Mouse (Mus musculus) midbrain, embryonic 12.5 days (tissue): ENCODE data around the gene Olfr288. TPM values are rescaled to one million over a fixed set of nuclear protein-coding genes. Genes with fewer than 3 reads are reported as not detected.

Experiments
- ATAC-seq: fragments of 200-750 bp; cut with Nextera tagmentation; 2 replicates; pipeline ENCODE4 v1.8.0; 2017; ENCODE audit warnings: low read depth, moderate TSS enrichment, moderate library complexity; ENCODE audit not compliant: low FRiP score
- H3K27ac ChIP-seq: fragments of 300-500 bp; sonication (generic); replicated peaks from 2 replicates; pipeline ENCODE4 v1.5.1; 2016; ENCODE audit warnings: mild to moderate bottlenecking
- H3K27me3 ChIP-seq: fragments of 300-500 bp; sonication (generic); 2 replicates; pipeline ENCODE4 v1.6.1; 2016; ENCODE audit warnings: mild to moderate bottlenecking
- H3K36me3 ChIP-seq: fragments of 300-500 bp; sonication (generic); 2 replicates; pipeline ENCODE4 v1.6.1; 2016
- H3K4me1 ChIP-seq: fragments of 300-500 bp; sonication (generic); 2 replicates; pipeline ENCODE4 v1.6.1; 2016
- H3K4me2 ChIP-seq: fragments of 300-500 bp; sonication (generic); replicated peaks from 2 replicates; pipeline ENCODE4 v1.6.1; 2016; ENCODE audit warnings: mild to moderate bottlenecking, moderate library complexity
- H3K4me3 ChIP-seq: fragments of 300-500 bp; sonication (generic); 2 replicates; pipeline ENCODE4 v1.5.1; 2016; ENCODE audit warnings: mild to moderate bottlenecking
- H3K9ac ChIP-seq: fragments of 300-500 bp; sonication (generic); replicated peaks from 2 replicates; pipeline ENCODE4 v1.6.1; 2016; ENCODE audit warnings: mild to moderate bottlenecking, moderate library complexity
- H3K9me3 ChIP-seq: fragments of 300-500 bp; sonication (generic); 2 replicates; pipeline ENCODE4 v1.6.1; 2016; ENCODE audit warnings: mild to moderate bottlenecking
- WGBS: fragments of 180-500 bp; shearing (Covaris S2); methylation state at CpG from one replicate; pipeline ENCODE4 v1.1.7; 2016; 5-methylcytosine and 5-hydroxymethylcytosine counted together
- polyA plus RNA-seq: library from polyadenylated mRNA; unstranded; fragments of >200 nt; fragmentation: Nextera tagmentation; extraction: Ambion mirVana; gene quantifications from 2 replicates; pipeline ENCODE4 v1.2.1, GENCODE M21; 2016

The Olfr288 gene
- polyA plus RNA-seq, 1 experiment from 2014 or later = not detected

DNA sequence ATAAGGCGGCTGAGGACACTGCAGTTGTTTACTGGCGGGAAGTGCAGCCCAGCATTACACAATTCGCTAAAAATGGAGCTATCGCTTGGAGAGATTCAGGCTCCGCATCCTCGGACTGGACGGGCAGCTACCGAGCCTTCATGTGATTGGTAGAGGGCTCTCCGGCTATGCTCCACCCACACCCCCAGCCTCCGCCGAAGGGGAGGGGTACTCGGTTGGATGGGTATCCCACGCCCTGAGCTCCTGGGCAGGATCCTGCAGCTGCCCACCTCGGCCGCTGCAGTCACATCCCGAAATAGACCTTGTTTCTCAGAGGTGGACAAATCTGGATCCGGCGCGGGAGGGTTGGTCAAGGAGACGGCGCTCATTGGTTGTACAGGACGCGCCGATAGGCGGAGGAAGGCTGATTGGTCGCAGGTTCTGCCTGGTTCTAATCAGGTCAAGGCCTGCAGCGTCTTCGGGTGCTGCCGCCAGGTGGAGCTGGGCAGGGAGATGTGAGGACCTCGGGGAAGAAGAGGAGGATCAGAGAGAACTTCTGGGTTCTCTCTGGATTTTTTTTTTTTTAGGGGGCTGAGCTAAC lies 14.1 kb downstream of the Olfr288 start:
- no peaks in the 10 kb centered on the region for H3K36me3 ChIP-seq
- H3K4me2 ChIP-seq = peak overlapping the region; percentile 79
- under 1% methylated on average over 30 of the region's 30 CpGs for WGBS
- H3K27me3 ChIP-seq = peaks cover 17% of the 10 kb centered on the region
- H3K4me3 ChIP-seq = peak overlapping the region; percentile 52
- H3K9ac ChIP-seq = peak overlapping the region; percentile 59
- no peaks in the 10 kb centered on the region for H3K9me3 ChIP-seq
- ATAC-seq = peak; percentile 98
- peak overlapping the region; percentile 73 for H3K27ac ChIP-seq
- H3K4me1 ChIP-seq = 0 out of 2 replicates have a peak, but pooled peaks cover 5% of the 10 kb centered on the region

DNA sequence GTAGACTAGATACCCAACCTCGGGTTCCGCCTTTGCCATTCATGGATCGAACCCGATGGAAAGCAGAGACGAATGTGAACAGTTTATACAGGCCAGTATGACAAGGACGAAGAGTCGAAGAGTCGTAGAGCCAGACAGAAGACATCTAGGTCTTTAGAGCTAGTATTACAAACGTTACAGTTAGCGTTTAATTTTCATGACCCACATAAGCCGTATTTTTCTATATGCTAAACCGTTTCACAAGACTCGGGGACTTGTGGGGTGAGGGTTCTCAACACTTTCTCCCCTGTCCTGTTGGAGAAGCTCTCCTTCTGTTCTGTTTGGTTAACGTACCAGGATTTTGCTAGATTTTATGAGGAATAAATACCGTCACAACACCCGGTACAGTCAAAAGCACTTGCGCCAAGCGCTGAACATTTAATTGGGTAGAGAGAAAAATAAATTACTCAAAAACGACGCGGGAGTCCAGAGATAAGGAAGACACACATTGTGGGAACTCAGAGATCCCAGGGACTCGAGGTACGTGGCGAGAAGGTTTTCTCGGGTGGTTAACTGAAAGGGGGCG lies 14.7 kb downstream of the Olfr288 start:
- Histone ChIP-seq H3K9me3 (no peaks in the 10 kb centered on the region), H3K4me3 (peak overlapping the region; percentile 52), H3K27me3 (peaks cover 17% of the 10 kb centered on the region), H3K9ac (peak overlapping the region; percentile 59), H3K4me1 (0 out of 2 replicates have a peak, but pooled peaks cover 5% of the 10 kb centered on the region), H3K27ac (peak overlapping the region; percentile 73), H3K4me2 (peak overlapping the region; percentile 79), H3K36me3 (no peaks in the 10 kb centered on the region)
- 4% methylated on average over 26 of the region's 26 CpGs for WGBS
- no peak for ATAC-seq

DNA sequence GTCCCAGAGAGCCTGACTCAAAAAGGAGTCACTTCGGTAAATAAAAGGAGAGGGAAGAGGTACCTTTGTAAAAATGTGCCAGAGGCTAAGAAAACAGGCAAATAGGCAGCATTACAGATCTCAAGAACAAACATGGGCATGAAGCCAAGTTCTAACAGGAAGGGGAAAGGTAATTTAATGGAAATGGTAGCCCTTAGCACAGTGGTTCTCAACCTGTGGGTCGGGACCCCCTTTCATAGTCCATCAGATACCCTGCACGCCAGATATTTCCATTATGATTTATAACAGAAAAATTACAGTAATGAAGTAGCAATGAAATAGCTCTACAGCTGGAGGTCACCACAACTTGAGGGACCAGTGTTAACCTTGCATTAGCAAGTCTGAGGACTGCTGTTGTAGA lies 18.0 kb downstream of the Olfr288 start:
- H3K36me3 ChIP-seq = no peaks in the 10 kb centered on the region
- H3K27ac ChIP-seq = no peak overlapping the region
- H3K9me3 ChIP-seq = no peaks in the 10 kb centered on the region
- no peak overlapping the region for H3K9ac ChIP-seq
- H3K4me3 ChIP-seq = no peak overlapping the region
- H3K4me2 ChIP-seq = no peak overlapping the region
- ATAC-seq = no peak
- H3K4me1 ChIP-seq = 0 out of 2 replicates have a peak, but pooled peaks cover 5% of the 10 kb centered on the region
- H3K27me3 ChIP-seq = peaks cover 27% of the 10 kb centered on the region
- 78% methylated on average over 3 of the region's 3 CpGs for WGBS

DNA sequence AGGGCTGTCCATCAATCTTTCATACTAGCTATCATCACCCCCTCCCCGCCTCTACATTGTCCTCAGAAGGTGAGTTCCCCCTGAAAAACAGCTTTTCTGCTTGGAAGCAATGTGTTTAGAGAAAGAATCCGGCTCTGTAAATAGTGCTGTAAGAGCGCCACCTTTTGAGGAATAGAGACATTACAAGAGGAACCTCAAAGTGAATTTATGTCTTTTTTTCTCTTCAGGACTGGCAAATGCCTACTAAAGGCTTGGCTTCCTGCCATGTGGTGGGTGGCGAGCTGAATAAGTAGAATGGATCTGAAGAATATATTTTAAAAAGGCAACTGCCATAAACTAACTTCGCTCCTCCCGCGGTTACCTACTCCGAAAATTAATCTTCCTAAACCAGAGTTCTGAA lies 21.5 kb downstream of the Olfr288 start:
- Histone ChIP-seq H3K9ac (no peak overlapping the region), H3K27me3 (peaks cover 52% of the 10 kb centered on the region), H3K4me1 (peaks cover 14% of the 10 kb centered on the region), H3K4me3 (no peak overlapping the region), H3K4me2 (no peak overlapping the region), H3K36me3 (no peaks in the 10 kb centered on the region), H3K27ac (no peak overlapping the region), H3K9me3 (no peaks in the 10 kb centered on the region)
- 36% methylated on average over 8 of the region's 8 CpGs for WGBS
- no peak for ATAC-seq

DNA sequence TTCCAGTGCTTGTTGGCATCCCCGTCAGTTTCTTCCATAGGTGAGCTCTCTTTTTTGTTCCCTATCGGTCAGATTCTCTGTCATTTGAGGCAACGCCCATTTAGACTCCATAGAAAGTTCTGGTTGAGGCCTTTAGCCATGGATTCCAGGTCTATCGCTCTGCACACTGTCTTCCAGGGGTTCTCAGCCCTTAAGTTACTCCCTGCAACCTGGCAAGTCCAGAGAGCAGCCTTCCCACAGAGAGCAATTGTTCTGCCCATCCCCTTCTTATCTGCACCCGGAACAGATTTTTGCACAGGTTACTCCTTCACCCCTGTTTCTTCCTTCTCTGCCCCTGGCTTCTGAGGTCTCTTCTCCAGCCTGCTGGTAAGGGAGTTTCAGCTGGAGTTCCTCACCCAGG lies 23.2 kb downstream of the Olfr288 start:
- 72% methylated on average over 5 of the region's 5 CpGs for WGBS
- H3K9me3 ChIP-seq = no peaks in the 10 kb centered on the region
- H3K27me3 ChIP-seq = peaks cover 61% of the 10 kb centered on the region
- H3K4me1 ChIP-seq = peaks cover 23% of the 10 kb centered on the region
- ATAC-seq = no peak
- no peak overlapping the region for H3K27ac ChIP-seq
- H3K36me3 ChIP-seq = no peaks in the 10 kb centered on the region
- no peak overlapping the region for H3K9ac ChIP-seq
- H3K4me2 ChIP-seq = no peak overlapping the region
- H3K4me3 ChIP-seq = no peak overlapping the region

GRCm38 (mm10) chr15:98170917-98171316 lies 24.4 kb downstream of the Olfr288 start:
- H3K4me3 ChIP-seq = no peak overlapping the region
- peaks cover 31% of the 10 kb centered on the region for H3K4me1 ChIP-seq
- ATAC-seq = no peak
- H3K27ac ChIP-seq = no peak overlapping the region
- H3K27me3 ChIP-seq = peaks cover 58% of the 10 kb centered on the region
- H3K4me2 ChIP-seq = peak overlapping the region; percentile 67
- 80% methylated on average over 9 of the region's 9 CpGs for WGBS
- H3K36me3 ChIP-seq = no peaks in the 10 kb centered on the region
- no peak overlapping the region for H3K9ac ChIP-seq
- H3K9me3 ChIP-seq = no peaks in the 10 kb centered on the region

GRCm38 (mm10) chr15:98170365-98170764 lies 25.0 kb downstream of the Olfr288 start:
- no peak for ATAC-seq
- Histone ChIP-seq H3K4me2 (peak overlapping the region; percentile 67), H3K9me3 (no peaks in the 10 kb centered on the region), H3K4me3 (peak overlapping the region; percentile 57), H3K27ac (no peak overlapping the region), H3K4me1 (peaks cover 31% of the 10 kb centered on the region), H3K36me3 (no peaks in the 10 kb centered on the region), H3K27me3 (peaks cover 63% of the 10 kb centered on the region), H3K9ac (0 out of 2 replicates have a peak overlapping the region, but pooled peaks have one; percentile 61)
- 40% methylated on average over 7 of the region's 7 CpGs for WGBS

- Histone ChIP-seq H3K27me3 (peaks cover 57% of the 10 kb centered on the region), H3K4me2 (peak overlapping the region; percentile 67), H3K9me3 (no peaks in the 10 kb centered on the region), H3K36me3 (no peaks in the 10 kb centered on the region), H3K27ac (no peak overlapping the region), H3K4me1 (peaks cover 31% of the 10 kb centered on the region), H3K4me3 (peak overlapping the region; percentile 57), H3K9ac (peak overlapping the region; percentile 61; the same call in 1 of the 2 replicates)
- ATAC-seq = no peak
- 4% methylated on average over 19 of the region's 19 CpGs for WGBS
Measured at GRCm38 (mm10) chr15:98168622-98169004, 26.7 kb downstream of the Olfr288 start.

GRCm38 (mm10) chr15:98167645-98168621 lies 27.4 kb downstream of the Olfr288 start:
- under 1% methylated on average over 69 of the region's 69 CpGs for WGBS
- Histone ChIP-seq H3K9me3 (no peaks in the 10 kb centered on the region), H3K9ac (peak overlapping the region; percentile 61), H3K36me3 (no peaks in the 10 kb centered on the region), H3K4me3 (peak overlapping the region; percentile 57), H3K4me1 (peaks cover 31% of the 10 kb centered on the region), H3K27ac (peak overlapping the region; percentile 94), H3K4me2 (peak overlapping the region; percentile 67), H3K27me3 (peaks cover 52% of the 10 kb centered on the region)
- peak; percentile 94 for ATAC-seq

DNA sequence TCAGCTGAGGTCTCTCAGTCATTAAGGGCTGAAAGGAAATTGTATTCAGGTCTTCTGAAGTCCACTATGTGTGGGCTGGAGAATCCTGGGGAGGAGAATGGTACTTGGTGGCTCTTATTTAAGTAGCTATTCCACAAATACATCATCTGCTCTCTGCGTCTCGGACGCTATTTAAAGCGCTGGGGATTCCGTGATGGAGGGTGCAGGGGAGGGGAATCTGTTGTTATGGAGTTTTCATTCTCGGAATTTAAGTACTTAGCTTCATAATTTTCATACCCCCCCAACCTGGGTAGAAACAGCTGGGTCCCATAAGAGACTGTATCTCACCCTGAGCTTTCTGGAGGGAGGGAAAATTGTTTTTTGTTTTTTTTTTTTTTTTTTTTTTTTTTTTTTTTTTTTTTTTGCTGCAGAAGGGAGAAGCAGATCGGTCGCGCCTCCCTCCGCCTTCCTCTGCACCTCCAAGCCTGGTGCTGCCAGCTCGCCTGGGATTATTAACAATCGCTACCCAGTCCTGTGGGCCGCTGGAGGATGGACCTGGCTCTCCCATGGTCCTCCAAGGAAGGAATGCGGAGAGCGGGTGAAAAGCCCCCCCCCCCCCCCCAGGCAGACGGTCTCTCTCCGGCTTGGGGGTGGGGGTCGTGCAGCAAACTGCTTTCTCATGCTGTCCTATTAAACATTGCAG lies 28.2 kb downstream of the Olfr288 start, which contains the start of gene Ccdc184:
Gene Ccdc184, plus strand, starts transcription at position 196 of the 682 bp plus-strand sequence.
- Histone ChIP-seq H3K36me3 (no peaks in the 10 kb centered on the region), H3K4me3 (peak within 1 kb of the TSS; percentile 57), H3K4me1 (peaks cover 31% of the 10 kb centered on the region), H3K27ac (peak within 1 kb of the TSS; percentile 94), H3K9me3 (no peaks in the 10 kb centered on the region), H3K9ac (peak within 1 kb of the TSS; percentile 61), H3K4me2 (peak within 1 kb of the TSS; percentile 67), H3K27me3 (peaks cover 49% of the 10 kb centered on the region)
- WGBS = 2% methylated on average over 17 of the region's 18 CpGs
- peak; percentile 78 for ATAC-seq

DNA sequence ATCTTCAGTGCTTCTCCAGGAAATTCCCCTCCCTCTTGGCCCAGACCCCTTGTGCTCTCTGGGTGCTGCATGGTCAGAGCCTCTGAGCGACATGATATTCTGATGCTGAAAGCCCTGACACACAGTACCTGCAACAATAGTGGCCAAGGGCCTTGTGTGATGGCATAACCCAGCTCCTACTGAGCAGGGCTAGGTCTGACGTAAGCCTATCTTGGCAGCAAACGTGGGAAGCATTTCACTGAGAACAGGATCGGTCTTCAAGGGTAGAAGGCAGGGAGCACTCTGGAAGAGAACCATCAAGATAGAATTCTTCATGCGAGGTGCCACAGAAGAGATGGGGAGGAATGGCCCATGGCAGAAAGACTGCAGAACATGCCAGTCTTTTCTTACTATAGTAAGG lies 29.8 kb downstream of the Olfr288 start, which contains the start of gene Asb8:
Gene Asb8, minus strand, starts transcription at position 101 of the 400 bp plus-strand sequence.
- Histone ChIP-seq H3K4me2 (peak within 1 kb of the TSS; percentile 67), H3K9me3 (no peaks in the 10 kb centered on the region), H3K27ac (no peak within 1 kb of the TSS), H3K27me3 (peaks cover 34% of the 10 kb centered on the region), H3K9ac (no peak within 1 kb of the TSS), H3K4me1 (peaks cover 28% of the 10 kb centered on the region), H3K4me3 (0 out of 2 replicates have a peak within 1 kb of the TSS, but pooled peaks have one; percentile 57), H3K36me3 (no peaks in the 10 kb centered on the region)
- WGBS = 86% methylated on average over 5 of the region's 5 CpGs
- ATAC-seq = no peak
